Mouse (Mus musculus) heart, embryonic 13.5 days (tissue): ENCODE data around the gene Itga7. TPM values are rescaled to one million over a fixed set of nuclear protein-coding genes. Genes with fewer than 3 reads are reported as not detected.
"Not testable (repeated sequence)": the region's sequence is repeated elsewhere in the genome, so short reads cannot be mapped to it uniquely, and the experiment has no call there.

Experiments
- ATAC-seq: fragments of 200-750 bp; cut with Nextera tagmentation; 2 replicates; pipeline ENCODE4 v1.8.0; 2017; ENCODE audit warnings: moderate TSS enrichment; ENCODE audit not compliant: insufficient number of reproducible peaks, low FRiP score, low TSS enrichment; ENCODE audit errors: extremely low read depth
- H3K27ac ChIP-seq: fragments of 300-500 bp; sonication (generic); replicated peaks from 2 replicates; pipeline ENCODE4 v1.5.1; 2015; ENCODE audit warnings: moderate library complexity, mild to moderate bottlenecking, inconsistent platforms
- H3K27me3 ChIP-seq: fragments of 300-500 bp; sonication (generic); replicated peaks from 2 replicates; pipeline ENCODE4 v1.6.1; 2015; ENCODE audit warnings: mild to moderate bottlenecking, inconsistent platforms
- H3K36me3 ChIP-seq: fragments of 300-500 bp; sonication (generic); 2 replicates; pipeline ENCODE4 v1.6.1; 2015; ENCODE audit warnings: mild to moderate bottlenecking, inconsistent platforms
- H3K4me1 ChIP-seq: fragments of 300-500 bp; sonication (generic); 2 replicates; pipeline ENCODE4 v1.6.1; 2015; ENCODE audit warnings: inconsistent platforms
- H3K4me2 ChIP-seq: fragments of 300-500 bp; sonication (generic); 2 replicates; pipeline ENCODE4 v1.6.1; 2015; ENCODE audit warnings: inconsistent platforms, mild to moderate bottlenecking, moderate library complexity
- H3K4me3 ChIP-seq: fragments of 300-500 bp; sonication (generic); 2 replicates; pipeline ENCODE4 v1.5.1; 2015; ENCODE audit warnings: moderate library complexity, mild to moderate bottlenecking, inconsistent platforms
- H3K9ac ChIP-seq: fragments of 300-500 bp; sonication (generic); 2 replicates; pipeline ENCODE4 v1.6.1; 2015; ENCODE audit warnings: inconsistent platforms, mild to moderate bottlenecking, moderate library complexity
- H3K9me3 ChIP-seq: fragments of 300-500 bp; sonication (generic); 2 replicates; pipeline ENCODE4 v1.6.1; 2016; ENCODE audit warnings: inconsistent platforms
- WGBS: fragments of 180-500 bp; shearing (Covaris S2); methylation state at CpG from one replicate; pipeline ENCODE4 v1.1.7; 2015; ENCODE audit warnings: mixed read lengths; 5-methylcytosine and 5-hydroxymethylcytosine counted together
- polyA plus RNA-seq: library from polyadenylated mRNA; unstranded; fragments of >200 nt; fragmentation: Nextera tagmentation; extraction: Ambion mirVana; gene quantifications from 2 replicates; pipeline ENCODE4 v1.2.1, GENCODE M21; 2015

Gene Itga7
- polyA plus RNA-seq, 1 experiment from 2014 or later: 2.9 TPM

DNA sequence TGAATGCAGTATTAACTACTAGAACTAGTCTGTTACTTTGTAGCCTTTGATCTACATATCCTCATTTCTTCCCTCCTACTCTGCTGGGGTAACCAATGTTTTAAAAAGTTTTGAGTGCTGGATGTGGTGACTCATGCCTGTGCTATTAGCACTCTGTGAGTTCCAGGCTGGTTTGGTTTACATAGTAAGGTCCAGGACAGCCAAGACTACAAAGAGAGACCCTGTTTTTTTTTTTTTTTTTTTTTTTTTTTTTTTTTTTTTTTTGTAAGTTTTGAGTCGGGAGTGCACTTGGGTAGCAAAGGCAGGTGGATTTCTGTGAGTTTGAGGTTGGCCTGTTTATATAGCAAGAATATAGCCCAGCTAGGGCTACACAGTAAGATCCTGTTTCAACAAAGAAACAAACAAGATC, 34.7 kb downstream of the Itga7 start:
- H3K27me3 ChIP-seq: no peaks in the 10 kb centered on the region; the same call in 1 of the 2 replicates
- no peaks in the 10 kb centered on the region for H3K36me3 ChIP-seq
- no peaks in the 10 kb centered on the region for H3K4me1 ChIP-seq
- H3K9ac ChIP-seq: no peak overlapping the region; the same call in 1 of the 2 replicates
- H3K9me3 ChIP-seq: no peaks in the 10 kb centered on the region
- no peak overlapping the region for H3K27ac ChIP-seq
- no peak overlapping the region for H3K4me3 ChIP-seq
- H3K4me2 ChIP-seq: no peak overlapping the region
- ATAC-seq: no peak
- WGBS: 26% methylated on average over 1 of the region's 1 CpGs

GRCm38 (mm10) chr10:128970740-128971250, 37.2 kb downstream of the Itga7 start:
- no peak for ATAC-seq
- Histone ChIP-seq H3K4me3 (no peak overlapping the region), H3K27ac (no peak overlapping the region), H3K27me3 (no peaks in the 10 kb centered on the region; the same call in 1 of the 2 replicates), H3K9me3 (no peaks in the 10 kb centered on the region), H3K9ac (no peak overlapping the region), H3K4me1 (peaks cover under 1% of the 10 kb centered on the region; the same call in 1 of the 2 replicates), H3K4me2 (no peak overlapping the region), H3K36me3 (no peaks in the 10 kb centered on the region)
- WGBS: 50% methylated on average over 1 of the region's 1 CpGs

GRCm38 (mm10) chr10:128972841-128973240, 39.2 kb downstream of the Itga7 start:
- 65% methylated on average over 4 of the region's 4 CpGs for WGBS

GRCm38 (mm10) chr10:128976395-128976794, 42.8 kb downstream of the Itga7 start:
- Histone ChIP-seq H3K9me3 (no peaks in the 10 kb centered on the region), H3K4me3 (no peak overlapping the region), H3K27ac (peak overlapping the region; percentile 40; the same call in 1 of the 2 replicates), H3K27me3 (no peaks in the 10 kb centered on the region), H3K36me3 (no peaks in the 10 kb centered on the region), H3K9ac (no peak overlapping the region), H3K4me2 (no peak overlapping the region), H3K4me1 (peaks cover 18% of the 10 kb centered on the region)
- WGBS: 30% methylated on average over 3 of the region's 3 CpGs
- no peak for ATAC-seq

More at GRCm38 (mm10) chr10:128972841-128973240, 39.2 kb downstream of the Itga7 start:
- Histone ChIP-seq H3K27ac (no peak overlapping the region), H3K4me2 (no peak overlapping the region), H3K4me1 (peaks cover 12% of the 10 kb centered on the region; the same call in 1 of the 2 replicates), H3K9ac (no peak overlapping the region), H3K4me3 (no peak overlapping the region), H3K27me3 (no peaks in the 10 kb centered on the region; the same call in 1 of the 2 replicates), H3K9me3 (no peaks in the 10 kb centered on the region), H3K36me3 (no peaks in the 10 kb centered on the region)
- no peak for ATAC-seq

DNA sequence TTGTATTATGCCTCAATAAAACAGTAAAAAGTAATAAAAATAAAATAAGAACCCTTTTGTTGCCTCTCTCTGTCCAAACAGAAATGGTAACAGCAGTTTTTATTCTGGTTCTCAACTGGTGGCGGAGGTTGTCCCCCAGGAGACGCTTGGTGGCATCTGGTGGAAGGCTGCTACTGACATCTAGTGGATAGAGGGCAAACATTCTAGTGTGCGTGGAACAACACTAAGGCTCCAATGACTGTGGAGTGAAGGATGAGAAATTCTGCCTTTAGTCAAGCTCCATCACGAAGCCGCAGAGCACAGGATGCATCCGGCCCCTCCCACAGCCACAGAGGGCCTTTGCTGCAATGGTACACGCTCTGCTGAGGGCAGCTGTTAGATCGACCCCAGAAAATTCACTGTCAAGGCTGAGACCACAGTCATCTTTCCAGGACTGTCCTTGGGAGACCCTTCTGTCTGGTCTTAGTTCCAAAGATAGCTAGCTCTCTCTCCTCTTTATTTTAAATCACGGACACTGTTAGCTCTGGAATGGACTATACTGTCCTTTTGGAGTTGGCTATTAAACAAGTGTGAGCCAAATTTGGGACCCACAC, 44.0 kb downstream of the Itga7 start:
- Histone ChIP-seq H3K4me2 (no peak overlapping the region), H3K9ac (no peak overlapping the region), H3K27me3 (no peaks in the 10 kb centered on the region), H3K36me3 (no peaks in the 10 kb centered on the region), H3K9me3 (no peaks in the 10 kb centered on the region), H3K4me1 (peaks cover 18% of the 10 kb centered on the region), H3K27ac (no peak overlapping the region), H3K4me3 (no peak overlapping the region)
- ATAC-seq: no peak
- WGBS: 19% methylated on average over 9 of the region's 9 CpGs

- peaks cover 18% of the 10 kb centered on the region for H3K4me1 ChIP-seq
- H3K9ac ChIP-seq: no peak overlapping the region
- no peak overlapping the region for H3K4me2 ChIP-seq
- H3K4me3 ChIP-seq: no peak overlapping the region
- ATAC-seq: peak; percentile 26
- peak overlapping the region; percentile 28; the same call in 1 of the 2 replicates for H3K27ac ChIP-seq
- H3K36me3 ChIP-seq: no peaks in the 10 kb centered on the region
- 38% methylated on average over 3 of the region's 3 CpGs for WGBS
- no peaks in the 10 kb centered on the region for H3K27me3 ChIP-seq
- H3K9me3 ChIP-seq: no peaks in the 10 kb centered on the region
Measured at GRCm38 (mm10) chr10:128980644-128981365, 47.2 kb downstream of the Itga7 start.

GRCm38 (mm10) chr10:128989131-128989530, 55.5 kb downstream of the Itga7 start, which contains the start of gene Olfr9:
TSS of gene Olfr9 (plus strand) at chr10:128989431.
- not testable (repeated sequence) for H3K27ac ChIP-seq, H3K9me3 ChIP-seq, ATAC-seq, H3K4me1 ChIP-seq, H3K4me3 ChIP-seq, H3K4me2 ChIP-seq, H3K9ac ChIP-seq, H3K36me3 ChIP-seq, H3K27me3 ChIP-seq
- WGBS: 46% methylated on average over 1 of the region's 1 CpGs

DNA sequence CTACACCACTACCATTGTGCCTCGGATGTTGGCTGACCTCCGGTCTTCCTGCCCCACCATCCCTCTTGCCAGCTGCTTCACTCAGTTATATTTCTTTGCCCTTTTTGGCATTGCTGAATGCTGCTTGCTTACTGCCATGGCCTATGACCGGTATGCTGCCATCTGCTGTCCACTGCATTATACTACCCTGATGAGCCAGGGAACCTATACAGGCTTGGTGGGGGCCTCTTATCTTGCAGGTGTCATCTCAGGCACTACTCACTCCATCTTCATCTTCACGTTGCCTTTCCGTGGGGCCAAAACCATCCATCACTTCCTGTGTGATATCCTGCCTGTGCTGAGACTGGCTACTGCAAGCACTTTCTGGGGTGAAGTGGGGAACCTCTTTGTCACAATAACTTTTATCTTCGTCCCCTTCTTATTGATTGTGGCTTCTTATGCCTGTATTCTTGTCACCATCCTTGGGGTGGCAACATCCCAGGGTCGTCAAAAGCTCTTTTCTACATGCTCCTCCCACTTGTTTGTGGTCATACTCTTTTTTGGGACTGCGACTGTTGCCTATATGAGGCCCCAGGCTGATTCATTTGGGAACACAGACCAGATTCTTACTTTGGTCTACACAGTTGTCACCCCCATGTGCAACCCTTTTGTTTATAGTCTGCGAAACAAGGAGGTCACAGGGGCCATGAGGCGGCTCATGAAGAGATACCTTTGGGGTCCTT, 56.7 kb downstream of the Itga7 start:
- H3K9me3 ChIP-seq, ATAC-seq, H3K27ac ChIP-seq, H3K9ac ChIP-seq, H3K36me3 ChIP-seq, H3K4me1 ChIP-seq, H3K4me2 ChIP-seq, H3K27me3 ChIP-seq, H3K4me3 ChIP-seq: not testable (repeated sequence)
- 63% methylated on average over 5 of the region's 10 CpGs for WGBS

DNA sequence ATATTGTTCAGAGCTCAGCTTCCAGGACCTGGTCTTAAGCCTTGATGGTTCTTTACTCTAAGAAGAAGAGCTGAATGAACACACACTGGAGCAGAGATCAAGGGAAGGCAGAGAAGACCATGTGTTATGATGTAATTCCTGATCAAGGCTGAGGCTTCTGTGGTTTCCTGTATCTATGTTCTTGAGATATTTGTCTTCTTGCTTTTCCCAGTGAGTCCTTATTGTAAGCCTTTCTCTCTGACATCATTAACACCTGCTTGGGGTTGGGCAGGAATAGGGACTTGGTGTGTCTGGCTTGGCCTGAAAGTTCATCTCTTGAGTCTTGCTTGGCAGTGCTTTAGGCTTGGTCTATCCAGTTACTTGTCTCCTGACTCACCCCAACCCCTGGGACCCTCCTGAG, 57.4 kb downstream of the Itga7 start:
- Histone ChIP-seq H3K27me3 (0 out of 2 replicates have a peak, but pooled peaks cover 5% of the 10 kb centered on the region), H3K4me2 (no peak overlapping the region), H3K4me1 (no peaks in the 10 kb centered on the region), H3K36me3 (no peaks in the 10 kb centered on the region), H3K4me3 (no peak overlapping the region), H3K9me3 (no peaks in the 10 kb centered on the region), H3K9ac (no peak overlapping the region), H3K27ac (no peak overlapping the region)
- no peak for ATAC-seq

GRCm38 (mm10) chr10:128995796-128996195, 62.2 kb downstream of the Itga7 start:
- no peaks in the 10 kb centered on the region for H3K27me3 ChIP-seq
- no peak overlapping the region for H3K27ac ChIP-seq
- H3K36me3 ChIP-seq: no peaks in the 10 kb centered on the region
- no peak overlapping the region for H3K4me2 ChIP-seq
- no peaks in the 10 kb centered on the region for H3K9me3 ChIP-seq
- H3K9ac ChIP-seq: no peak overlapping the region
- no peaks in the 10 kb centered on the region for H3K4me1 ChIP-seq
- 90% methylated on average over 1 of the region's 1 CpGs for WGBS
- H3K4me3 ChIP-seq: no peak overlapping the region
- no peak for ATAC-seq

DNA sequence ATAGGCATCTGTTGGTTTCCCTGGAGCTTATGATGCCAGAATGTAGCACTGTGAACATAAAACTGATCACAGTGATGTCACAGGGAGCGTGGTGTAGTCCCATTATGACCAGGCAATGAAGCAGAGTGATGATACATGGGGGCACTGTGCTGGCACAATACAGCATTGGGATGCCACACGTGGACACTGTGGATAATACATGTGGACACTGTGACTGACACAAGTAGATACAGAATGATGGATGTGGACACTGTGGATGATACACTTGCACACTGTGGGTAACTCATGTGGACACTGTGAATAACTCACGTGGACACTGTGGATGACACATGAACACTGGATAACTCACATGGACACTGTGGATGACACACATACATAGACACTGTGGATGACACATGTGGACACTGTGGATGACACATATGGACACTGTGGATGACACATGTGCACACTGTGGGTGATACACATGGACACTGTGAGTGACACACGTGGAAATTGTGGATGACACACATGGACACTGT, 63.0 kb downstream of the Itga7 start:
- Histone ChIP-seq H3K36me3 (no peaks in the 10 kb centered on the region), H3K4me2 (no peak overlapping the region), H3K9ac (no peak overlapping the region), H3K4me3 (no peak overlapping the region), H3K27ac (no peak overlapping the region), H3K4me1 (no peaks in the 10 kb centered on the region), H3K9me3 (no peaks in the 10 kb centered on the region), H3K27me3 (no peaks in the 10 kb centered on the region)
- 57% methylated on average over 4 of the region's 4 CpGs for WGBS
- ATAC-seq: no peak
